Mouse (Mus musculus) CH12F3 (cell line): ENCODE results near the gene Hmgn2.

ENCODE experiments used
- in situ Hi-C: fragments of 300-500 bp; cut with MboI; formaldehyde crosslinking; loops from 2 replicates; pipeline ENCODE4 v1.14.3; 2020; ENCODE audit warnings: low sequenced_read_pairs

The Hmgn2 gene

GRCm38 (mm10) chr4:133978021-133978711 is 9.7 kb upstream of the Hmgn2 start:
- in situ Hi-C loops = no loop called here

GRCm38 (mm10) chr4:133971741-133972140 is 3.3 kb upstream of the Hmgn2 start:
- in situ Hi-C loops = no loop called here

DNA sequence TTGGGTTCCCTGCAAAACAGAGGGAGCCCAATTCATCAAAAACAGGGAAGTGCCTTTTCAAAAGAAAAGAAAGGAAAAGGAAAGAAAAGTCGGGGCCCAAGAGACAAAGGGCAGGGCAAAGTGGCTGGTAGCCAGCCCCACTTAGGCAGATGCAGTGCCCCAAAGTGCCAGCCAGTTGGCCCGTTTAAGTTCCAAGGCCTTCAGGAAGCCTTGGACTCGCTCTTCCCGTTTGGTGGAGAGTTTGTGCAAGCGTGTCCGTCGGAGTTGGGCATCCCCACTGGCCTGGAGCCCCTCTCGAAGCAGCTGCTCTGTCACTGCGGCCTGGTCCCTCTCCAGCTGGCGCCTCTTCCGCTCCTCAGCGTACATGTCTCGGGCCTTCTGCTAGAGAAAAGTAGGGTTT is 2.4 kb upstream of the Hmgn2 start:
- in situ Hi-C loops = no loop called here

GRCm38 (mm10) chr4:133970196-133970595 is 1.7 kb upstream of the Hmgn2 start:
- in situ Hi-C loops = no loop called here

DNA sequence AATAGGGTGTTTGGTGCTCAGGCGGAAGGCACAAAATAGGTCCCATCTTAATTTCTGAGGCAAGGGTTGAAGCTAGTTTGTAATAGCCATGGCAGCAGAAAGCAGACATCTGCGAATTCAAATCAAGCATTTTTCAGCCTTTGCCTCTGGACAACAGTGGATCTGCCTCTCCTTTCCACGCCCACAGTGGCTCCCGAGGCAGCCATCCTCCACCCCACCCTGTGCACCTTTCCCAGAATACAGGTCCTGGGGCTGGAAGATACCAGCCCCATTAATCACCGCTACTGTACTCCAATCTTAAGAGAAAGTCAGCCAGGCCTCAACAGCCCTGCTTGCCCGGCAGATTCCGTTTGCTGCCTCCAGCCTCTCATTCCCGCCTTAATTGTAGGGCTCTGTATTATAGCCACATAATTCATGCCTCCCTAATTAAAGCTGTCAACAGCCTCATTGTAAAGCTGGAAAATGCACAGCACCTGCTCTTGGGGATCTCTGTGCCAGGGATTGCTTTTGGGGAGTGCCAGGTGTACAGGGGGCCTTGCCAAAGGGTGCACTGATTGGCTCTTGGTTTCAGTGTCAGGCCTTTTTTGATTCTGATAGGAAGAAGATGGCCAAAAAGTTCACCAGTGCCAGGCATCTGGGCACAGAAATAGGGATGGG is 792 bp upstream of the Hmgn2 start:
- in situ Hi-C loops = no loop called here

- in situ Hi-C loops = no loop called here
Measured at GRCm38 (mm10) chr4:133967866-133968149, 642 bp downstream of the Hmgn2 start.

DNA sequence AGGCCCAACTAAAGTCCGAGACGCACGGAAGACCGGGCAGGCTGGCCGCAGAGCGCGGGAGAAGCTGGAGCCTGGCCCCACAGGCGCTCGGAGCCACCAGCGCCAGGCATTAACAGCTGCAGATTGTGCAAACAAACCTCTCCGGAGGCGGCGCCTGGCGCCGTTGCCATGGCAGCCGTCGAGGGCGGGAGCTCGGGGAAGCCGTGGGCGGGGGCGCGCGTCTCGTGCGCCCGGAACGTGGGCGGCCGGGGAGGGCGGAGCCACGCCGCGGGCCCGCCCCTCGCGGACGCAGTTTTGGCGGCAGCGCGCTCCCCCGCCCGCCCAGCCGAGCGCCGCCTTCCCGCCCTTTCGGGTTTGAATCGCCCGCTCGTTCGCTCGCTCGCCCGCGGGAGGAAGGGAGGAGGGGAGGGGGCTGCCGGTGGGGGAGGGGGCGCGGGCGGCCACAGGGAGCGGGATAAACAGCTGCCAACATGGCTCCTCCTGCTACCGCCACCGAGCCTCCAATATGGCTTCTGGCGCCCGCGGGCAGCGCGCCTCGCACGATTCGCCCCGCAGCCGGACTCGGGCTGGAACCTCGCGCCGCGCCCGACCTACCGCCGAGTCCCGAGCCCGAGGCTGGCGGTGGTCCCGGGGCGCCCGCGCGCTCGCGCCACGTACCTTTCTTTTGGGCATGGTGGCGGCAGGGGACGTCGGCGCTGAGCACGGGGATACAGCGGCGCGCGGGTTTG is 1.1 kb downstream of the Hmgn2 start:
- in situ Hi-C loops = no loop called here

DNA sequence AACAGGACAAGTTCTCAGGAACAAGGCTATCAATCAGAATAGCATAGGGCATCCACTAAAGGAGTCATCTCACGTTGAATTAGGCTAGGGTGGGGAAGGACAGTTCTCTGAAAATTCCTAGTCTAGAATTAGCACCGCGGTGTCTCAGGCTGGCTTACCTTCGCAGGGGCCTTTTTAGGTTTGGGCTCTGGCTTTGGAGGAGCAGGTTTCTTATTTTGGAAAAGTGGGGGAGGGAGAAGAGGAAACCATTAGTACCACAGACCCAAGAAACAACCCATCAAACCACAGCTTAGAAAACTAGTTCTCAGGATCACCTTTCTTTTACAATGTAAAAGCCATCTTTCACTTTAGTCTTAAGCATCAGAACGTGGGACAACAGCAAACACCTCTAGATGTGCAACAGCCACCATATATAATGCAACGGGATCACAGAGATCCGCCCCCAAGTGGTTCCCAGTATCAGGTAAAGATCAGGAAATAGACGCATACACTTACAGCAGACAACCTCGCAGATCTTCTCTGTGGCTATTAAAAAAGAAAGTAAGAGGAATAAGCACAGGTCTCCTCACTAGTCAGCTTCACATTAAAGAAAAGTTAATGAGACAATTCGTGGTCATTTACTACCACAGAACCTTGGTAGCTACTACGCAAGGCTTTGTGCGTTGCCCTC is 2.0 kb downstream of the Hmgn2 start:
- in situ Hi-C loops = no loop called here

DNA sequence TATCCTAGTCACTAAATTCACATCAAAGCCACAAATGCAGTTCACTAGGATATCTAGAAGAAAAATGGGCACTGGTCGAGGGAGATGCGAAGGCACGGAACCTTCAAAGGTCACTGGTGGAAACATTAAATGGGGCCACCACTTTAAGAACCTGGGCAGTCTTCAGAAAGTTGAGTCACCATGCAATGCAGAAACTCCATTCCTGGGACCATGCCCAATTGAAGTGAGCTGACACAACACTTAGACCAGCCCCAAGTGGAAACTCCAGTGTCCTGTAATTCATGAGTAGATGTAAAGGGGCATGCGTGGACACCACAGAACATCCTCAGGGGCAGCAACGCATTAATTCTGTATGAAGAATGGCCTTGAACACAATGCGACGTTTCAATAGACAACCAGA is 5.9 kb downstream of the Hmgn2 start:
- in situ Hi-C loops = no loop called here

GRCm38 (mm10) chr4:133958884-133959283 is 9.6 kb downstream of the Hmgn2 start:
- in situ Hi-C loops = no loop called here

- in situ Hi-C loops = no loop called here
Measured at GRCm38 (mm10) chr4:133956358-133956757, 12.1 kb downstream of the Hmgn2 start.

DNA sequence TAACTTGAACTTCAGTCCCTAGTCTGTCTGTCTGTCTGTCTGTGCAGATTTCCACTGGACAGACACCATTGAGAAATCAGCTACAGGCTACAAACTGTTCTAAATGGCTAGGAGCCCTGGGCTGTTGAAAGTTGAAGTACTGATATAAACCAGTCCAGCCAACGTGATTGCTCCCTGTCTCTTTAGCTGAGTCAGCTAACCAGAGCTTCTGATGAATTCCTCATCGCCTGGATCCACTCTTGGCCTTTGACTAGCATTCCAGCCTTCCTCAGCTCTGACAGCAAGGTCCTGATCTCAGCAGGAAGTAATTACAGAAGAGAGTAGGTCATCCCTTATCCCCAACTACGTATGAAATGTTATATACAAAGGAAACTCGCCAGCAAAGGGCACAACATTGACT is 21.7 kb downstream of the Hmgn2 start:
- in situ Hi-C loops = no loop called here

- in situ Hi-C loops = no loop called here
Measured at GRCm38 (mm10) chr4:133943791-133944190, 24.7 kb downstream of the Hmgn2 start.

GRCm38 (mm10) chr4:133942679-133943078 is 25.8 kb downstream of the Hmgn2 start:
- in situ Hi-C loops = no loop called here

GRCm38 (mm10) chr4:133941576-133941975 is 26.9 kb downstream of the Hmgn2 start:
- in situ Hi-C loops = no loop called here

GRCm38 (mm10) chr4:133940386-133941260 is 27.8 kb downstream of the Hmgn2 start:
- in situ Hi-C loops = no loop called here

DNA sequence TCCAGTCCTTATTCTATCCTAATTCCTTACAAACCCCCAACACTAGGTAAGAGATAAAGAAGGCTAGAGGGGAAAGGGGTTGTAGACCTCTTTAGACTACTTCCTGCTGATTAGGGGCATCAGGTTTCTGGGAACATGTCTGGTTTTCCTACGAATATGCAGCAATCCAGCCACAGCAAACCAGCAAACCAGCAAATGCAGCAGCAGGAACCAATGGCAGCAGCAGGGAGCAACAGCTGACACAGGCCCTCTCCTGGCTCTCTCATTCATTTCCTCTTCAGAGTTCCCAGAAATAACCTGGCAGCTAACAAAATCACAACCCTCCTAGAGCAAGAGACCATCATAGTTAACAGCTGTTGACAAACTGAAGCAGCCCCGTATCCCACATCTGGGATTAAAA is 30.4 kb downstream of the Hmgn2 start:
- in situ Hi-C loops = no loop called here

DNA sequence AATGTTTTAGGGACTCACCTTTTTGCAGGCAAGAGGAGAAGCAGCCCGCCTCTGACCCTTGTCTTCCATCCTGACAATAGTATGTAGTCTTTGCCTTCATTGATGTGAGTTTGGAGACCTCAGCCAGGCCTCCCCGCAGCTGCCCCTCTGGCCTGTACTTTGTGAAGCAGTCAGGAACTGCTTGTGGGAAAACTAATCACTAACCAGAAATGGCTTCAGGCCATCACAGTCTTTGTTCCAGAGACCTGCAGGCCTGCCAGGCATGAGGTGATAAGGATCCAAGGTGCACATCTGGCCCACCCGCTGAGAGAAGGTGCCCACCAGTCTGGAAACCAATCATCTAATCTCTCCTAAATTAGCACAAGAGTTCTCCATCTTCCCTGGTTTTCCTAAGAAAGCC is 36.7 kb downstream of the Hmgn2 start:
- in situ Hi-C loops = no loop called here

- in situ Hi-C loops = no loop called here
Measured at GRCm38 (mm10) chr4:133931349-133931748, 37.1 kb downstream of the Hmgn2 start.

GRCm38 (mm10) chr4:133929278-133929670 is 39.2 kb downstream of the Hmgn2 start:
- in situ Hi-C loops = no loop called here
